Mouse (Mus musculus) mouse embryonic stem cell (cell line): ENCODE data around the gene Cep152.

Experiments
- in situ Hi-C, 2 experiments: fragments of 300-500 bp; cut with MboI; formaldehyde crosslinking; loops; 1 replicate in 1 of 2; 3 replicates in 1 of 2; pipeline ENCODE4 v1.14.3; 2019 to 2020; ENCODE audit warnings: low sequenced_read_pairs in 2 of 2, low pct_unique_long_range_greater_than_20kb in 1 of 2, mixed read lengths in 1 of 2; ENCODE audit not compliant: unreplicated experiment in 1 of 2

The Cep152 gene

DNA sequence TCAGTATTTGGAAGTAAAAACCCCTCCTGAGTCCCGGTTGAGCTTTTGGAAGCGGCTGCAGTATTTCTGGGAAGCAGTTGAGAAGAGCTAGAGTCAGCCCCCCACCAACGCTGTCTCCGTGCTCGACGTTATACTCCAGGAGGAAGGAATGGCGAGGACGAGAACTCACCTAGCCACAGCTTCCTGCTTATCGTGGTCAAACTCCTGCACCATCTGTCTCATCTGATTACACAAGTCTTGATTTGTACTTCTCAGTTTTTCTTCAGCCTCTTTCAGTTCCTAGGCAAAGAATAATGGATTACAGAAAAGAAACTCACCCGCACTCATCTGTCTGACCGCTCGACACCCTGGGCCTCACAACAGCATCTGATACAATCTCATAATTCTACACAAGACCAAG is 35.6 kb downstream of the Cep152 start:
- in situ Hi-C loops = no loop called here

DNA sequence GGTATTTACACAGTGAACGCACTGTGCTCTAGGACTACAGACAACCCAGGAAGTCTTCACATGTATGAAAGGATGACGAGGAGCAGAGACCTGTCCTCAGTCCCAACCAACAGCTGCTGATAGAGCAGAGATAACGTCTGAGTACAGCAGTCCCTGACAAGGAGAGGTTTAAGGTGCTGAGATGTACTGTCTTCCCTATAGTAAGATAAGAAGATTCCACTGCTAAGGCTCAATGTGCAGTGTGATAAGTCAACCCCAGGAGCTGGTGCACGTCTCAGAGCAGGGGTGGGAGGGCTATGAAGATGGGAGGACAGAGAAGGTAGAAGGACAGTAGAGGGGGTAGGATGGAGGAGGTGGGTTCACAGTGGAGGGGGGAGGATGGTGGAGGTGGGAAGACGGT is 43.8 kb downstream of the Cep152 start:
- in situ Hi-C loops = no loop called here

DNA sequence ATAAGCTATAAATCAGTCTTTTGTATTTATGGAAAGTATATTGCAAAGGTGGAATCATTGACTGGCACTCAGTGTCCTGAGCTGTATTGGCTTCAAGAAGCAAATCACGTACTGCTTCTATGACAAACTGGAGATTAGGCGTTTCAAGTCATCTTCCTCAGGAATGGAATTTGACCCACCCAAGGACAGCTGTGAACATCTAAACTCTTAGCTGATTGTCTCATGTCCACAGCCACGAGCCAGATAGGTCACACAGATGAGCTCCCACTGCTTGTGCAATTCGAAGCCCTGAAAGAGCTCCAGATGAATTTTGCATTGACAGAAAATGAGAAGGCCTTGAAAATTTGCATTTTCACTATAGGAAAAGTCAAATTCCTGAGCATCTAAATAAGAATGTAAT is 47.2 kb downstream of the Cep152 start:
- in situ Hi-C loops = no loop called here

DNA sequence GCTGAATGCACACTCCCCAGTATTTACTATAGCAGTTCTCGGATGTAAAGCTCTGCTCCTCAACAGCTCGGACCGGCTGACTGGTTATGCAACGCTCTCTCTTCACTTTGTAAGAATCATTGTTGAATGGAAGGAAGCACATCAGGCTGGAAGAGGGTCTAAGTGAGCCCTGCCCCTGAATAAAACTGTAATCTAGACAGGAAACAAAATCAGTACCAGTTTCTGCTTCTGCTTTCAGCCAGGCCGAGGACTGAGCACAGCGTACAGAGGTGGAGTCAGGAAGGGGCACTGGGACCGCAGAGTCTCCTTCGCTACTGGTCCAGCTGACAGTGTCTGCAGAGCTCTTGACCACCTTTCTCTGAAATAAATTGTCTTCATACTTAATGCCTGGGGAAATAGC is 48.4 kb downstream of the Cep152 start:
- in situ Hi-C loops = no loop called here

DNA sequence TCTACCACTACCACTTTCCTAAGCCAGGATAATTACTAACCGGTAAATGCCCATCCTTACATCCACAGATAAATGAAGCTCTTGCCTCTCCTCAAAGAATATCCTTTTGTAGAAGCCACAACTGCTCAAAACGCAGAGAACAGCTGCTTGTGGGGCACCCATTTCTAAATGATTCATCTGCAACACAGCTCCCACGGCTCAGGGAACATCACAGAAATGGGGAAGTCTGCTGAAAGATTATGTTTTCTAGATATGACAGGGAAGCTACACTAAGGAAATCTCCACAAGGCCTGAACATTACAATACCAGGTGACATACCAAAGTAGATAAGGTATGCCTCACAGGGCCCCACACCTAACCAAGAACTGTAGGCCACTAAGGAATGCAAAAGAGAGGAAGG is 49.1 kb downstream of the Cep152 start:
- in situ Hi-C loops = no loop called here

DNA sequence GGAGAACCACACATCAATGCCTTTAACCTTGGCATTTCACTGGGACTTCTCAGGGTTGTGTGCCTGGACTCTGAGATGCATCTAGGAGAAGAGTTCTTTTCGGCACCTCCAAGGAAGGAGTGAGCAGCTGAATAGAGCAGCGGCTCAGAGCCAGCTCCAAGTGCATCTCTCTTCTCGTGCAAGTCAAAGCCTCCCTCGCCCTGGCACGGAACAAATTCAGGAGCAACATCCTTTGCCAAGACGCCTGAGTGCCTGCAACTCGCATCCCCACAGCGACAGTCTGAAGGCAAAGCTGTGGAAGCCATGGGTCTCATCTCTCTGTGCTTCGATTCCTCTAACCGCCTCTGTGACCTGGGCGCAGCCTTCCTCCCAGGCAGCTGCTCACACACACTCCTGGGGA is 61.0 kb downstream of the Cep152 start:
- in situ Hi-C loops = no loop called here

DNA sequence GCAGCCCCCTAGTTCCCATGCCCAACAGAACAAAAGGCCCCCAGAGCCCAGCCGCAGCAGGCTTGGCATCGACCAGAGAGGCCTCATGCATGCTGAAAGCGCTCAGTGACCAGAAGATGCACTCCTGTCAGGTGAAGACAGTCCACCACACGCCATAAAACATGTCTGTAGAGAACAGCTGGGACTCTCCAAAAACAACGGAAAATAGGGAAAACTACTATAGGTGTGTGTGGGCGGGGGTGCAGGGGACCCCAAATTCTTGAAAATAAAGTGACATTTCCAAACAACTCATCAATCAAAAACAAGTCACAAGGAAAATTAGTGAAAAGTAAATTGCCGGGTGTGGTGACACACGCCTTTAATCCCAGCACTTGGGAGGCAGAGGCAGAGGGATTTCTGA is 62.5 kb downstream of the Cep152 start:
- in situ Hi-C loops = no loop called here

DNA sequence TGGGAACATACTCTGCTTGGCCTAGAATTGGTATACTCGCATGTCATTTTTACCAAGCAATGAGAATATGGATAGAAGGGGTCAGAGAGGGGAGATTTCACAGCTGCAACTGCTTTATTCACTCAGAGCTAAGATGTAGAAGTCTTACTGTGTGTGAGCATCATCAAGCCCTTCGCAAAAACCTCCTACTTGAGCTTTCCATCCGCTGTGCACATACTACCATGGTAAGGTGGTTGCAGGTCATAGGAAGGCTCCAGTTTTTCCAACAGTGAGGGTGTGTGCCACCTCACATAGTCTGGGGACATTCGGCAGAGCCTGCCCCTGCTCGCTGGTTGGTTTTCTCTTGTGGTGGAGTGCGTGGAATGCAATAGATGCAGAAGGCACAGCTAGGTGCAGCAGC is 64.9 kb downstream of the Cep152 start:
- in situ Hi-C loops = no loop called here

DNA sequence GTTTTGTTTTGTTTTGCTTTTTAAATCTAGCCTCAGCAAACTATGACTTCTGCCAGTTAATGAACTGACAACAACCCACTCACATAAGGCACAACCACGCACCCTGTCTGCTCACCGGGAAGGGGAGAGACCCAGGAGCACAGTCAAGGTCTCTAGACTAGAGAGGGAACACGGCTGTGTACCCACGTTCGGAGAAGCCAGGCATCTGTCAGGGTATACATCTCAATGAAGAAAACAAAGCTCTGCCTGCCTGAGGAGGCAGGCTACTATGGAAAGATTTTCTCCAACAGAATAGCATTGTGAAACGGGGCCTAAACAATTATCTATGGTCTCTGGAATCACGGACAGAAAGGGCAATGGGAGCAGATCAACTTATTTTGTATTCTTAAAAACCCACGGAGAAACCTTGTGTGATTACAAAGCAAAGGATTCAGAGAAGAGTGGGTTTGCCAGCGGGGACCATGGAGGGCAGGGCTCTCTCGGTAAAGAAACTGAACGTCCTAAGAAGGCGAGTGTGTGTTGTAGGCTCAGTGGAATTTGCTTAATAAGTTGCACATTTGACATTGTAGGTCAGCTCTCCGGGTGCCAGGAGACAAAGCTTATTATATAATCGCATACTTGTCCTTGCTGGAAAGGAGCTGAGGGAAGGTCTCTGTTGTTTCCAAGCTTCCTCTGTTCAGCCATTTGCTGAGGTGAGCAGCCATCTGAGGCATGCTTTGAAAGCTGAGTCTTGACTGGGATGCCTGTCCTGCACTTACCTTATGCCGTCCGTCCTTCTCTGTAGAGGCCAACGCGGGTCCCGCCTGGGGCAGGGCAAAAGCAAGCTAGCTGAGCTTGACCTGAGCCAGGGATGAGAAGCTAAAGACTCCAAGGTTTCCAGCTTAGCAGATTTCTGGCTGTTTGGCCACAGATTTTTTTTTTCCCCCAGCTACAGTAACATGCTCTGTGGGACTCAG is 66.0 kb downstream of the Cep152 start:
- in situ Hi-C loops = no loop called here

DNA sequence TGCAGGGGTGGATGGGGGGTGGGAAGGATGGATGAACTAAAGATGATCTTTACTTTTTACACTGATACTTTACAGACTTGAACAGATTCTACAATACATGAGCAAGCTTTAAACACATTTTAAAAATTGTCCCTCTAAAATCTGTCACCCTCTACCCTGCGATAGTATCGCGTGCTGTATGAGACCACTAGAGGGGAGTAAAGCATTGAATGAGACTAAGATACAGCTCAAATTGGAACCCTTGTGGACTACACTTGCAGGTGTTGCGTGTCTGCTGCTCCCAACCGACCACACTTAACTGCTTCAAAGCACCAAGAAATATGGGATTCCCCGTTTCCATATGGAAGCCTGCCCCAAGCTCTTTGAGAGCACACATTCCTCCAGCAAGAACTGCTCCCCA is 69.1 kb downstream of the Cep152 start:
- in situ Hi-C loops = no loop called here

DNA sequence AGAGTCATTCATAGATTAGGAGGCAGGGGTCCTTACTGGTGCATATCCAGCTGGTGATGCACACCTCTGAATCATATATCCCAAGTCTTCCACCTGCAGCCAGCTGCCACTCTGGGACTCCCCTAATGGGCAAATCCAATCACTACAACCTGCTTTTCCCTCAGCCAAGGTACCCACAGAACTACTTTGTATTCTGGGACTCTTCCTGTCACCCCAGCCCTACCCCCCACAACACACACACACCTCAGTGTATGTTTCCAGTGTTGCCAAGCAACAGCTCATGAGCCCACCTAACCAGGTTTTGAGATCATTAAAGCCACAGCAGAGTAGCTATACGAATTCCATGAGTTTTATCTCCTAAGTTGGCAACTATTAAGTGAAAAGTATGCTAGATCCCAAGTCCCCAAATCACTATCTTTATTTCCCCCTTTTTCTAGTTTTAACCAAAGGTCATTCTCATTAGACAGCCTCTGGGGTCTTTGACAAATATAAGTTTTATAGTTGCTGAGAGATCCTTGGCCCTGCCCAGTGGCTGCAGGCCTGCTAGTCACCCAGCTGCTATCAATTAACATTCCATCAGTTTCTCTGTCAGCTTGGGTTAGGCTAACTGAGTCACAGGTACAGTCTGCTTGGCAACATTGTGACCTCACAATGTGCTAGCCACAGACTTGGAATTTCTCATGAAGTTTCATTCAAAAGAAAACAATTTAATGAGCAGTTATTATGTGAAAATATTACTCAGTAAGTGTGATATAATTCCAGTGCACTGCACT is 75.9 kb downstream of the Cep152 start:
- in situ Hi-C loops = no loop called here

DNA sequence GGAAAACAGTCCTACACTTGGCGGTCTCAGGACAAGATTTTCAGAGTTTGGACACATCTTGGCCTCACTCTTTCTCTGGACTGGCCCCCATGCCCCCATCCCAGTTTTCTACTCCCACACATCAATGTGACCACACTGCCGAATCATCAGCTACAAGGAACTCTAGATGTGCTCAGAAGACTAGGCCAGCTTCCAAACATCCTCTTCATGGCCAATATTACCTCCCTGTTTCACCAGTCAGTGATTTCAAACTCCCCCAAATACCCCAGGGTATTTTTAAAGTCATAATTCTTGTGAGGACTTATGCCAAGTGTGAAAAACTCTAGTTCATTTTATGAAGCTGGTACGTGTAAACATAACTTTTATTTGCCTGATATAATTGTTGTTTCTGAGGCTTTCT is 79.9 kb downstream of the Cep152 start:
- in situ Hi-C loops = no loop called here

DNA sequence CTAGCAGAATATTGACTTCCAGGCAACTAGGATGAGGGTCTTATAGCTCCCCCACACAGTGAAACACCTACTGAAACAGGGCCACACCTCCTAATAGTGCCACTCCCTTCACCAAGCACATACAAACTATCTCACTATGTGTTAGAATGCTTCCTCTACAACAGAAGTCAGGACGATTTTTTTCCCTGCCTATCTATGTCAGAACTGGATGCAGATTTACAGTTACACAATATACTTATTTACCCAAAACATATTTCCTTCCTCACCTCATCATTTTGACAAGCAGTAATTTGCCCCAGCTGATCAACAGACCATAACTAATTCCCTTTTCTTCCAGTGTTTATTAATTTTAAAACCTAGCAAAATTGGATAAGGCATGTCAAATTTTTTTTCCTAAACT is 81.3 kb downstream of the Cep152 start:
- in situ Hi-C loops = no loop called here

DNA sequence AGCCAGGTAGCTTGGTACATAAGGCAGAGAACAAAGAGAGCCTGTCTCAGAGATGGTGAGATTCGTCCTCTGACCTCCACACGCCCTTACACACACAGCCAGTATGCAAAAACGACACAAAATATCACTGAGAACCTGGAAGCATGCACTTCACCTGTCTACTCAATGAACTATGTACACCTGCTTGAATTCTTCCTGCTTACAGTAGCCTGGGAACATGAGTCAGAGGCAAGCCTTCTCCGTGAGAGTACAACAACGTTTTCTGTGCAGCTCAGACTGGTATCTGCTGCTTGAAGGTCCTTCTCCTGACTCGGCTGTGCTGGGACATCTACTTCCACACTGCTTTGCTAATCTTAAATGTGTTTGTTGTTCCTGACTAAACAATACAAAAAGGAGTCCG is 83.5 kb downstream of the Cep152 start:
- in situ Hi-C loops = no loop called here

DNA sequence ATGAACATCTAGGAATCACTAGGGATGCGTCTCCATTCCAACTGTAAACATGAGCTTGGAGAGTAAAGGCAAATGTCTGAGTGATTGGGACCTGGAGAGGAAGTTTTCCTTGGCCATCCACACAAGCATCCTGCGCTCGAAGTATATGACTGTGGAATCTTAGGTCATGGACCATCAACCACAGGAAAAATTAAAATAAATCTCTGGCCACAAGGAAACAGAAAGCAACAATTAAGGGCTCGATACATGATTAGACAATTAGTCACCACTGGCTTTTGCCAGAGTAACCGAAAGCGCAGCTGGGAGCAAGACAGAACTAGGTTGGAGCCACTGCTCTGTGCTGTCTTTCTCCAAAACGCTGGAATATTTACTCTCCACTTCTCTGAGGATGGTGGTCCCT is 84.3 kb downstream of the Cep152 start:
- in situ Hi-C loops = no loop called here

DNA sequence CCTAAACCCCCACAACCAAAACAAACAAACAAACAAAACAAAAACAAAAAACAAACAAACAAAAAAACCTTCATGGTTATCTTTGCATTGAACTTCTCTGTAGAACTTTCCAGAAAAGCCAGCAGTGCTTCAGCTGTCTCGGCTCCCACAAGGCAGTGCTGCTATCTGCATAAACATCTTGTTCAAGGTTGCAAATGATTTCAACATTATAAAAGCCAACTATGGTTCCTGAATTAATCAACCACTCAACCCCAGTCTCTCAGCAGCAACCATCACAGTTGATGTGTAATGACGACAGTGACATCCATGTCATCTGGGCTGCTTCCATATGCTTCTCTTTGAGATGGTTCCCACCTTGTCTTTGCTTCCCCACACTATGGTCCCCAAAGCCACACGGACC is 85.3 kb downstream of the Cep152 start:
- in situ Hi-C loops = no loop called here

DNA sequence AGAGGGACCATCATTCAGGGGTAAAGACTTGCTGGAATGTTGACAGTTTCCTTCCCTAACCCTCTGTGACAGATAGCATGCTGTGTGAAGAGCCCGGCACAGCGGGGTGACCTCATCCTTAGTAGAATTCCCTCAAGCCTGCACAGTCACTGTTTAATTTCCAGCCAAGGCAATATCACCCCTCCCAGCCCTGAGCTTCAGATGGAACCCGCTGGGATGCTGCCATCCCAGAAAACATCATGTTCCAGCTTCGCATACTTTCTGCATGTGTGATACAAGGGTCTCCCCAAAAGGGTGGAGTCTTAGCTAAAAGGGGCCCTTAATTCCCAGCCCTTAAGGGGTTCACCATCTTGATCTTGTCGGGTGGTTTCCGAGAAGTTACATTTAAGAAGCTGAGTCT is 94.2 kb downstream of the Cep152 start:
- in situ Hi-C loops = no loop called here

DNA sequence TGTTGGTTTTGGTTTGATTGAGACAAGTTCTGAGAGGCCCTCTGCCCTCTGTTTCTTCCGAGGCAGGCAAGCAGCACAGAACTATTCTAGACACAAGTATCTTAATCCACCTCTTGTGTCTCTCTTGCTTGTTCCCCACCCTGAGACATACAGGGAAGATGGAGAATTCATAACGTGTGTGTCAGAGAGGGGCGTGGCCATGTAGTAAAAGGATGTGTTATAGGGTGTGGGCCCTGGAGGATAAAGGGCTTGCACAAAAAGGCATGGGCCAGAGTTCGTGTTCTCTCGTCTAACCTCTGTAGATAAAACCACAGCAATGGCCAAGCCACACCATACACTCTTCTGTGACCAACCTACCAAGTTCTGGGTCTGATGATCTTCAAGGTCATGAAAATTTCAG is 98.3 kb downstream of the Cep152 start:
- in situ Hi-C loops = no loop called here

DNA sequence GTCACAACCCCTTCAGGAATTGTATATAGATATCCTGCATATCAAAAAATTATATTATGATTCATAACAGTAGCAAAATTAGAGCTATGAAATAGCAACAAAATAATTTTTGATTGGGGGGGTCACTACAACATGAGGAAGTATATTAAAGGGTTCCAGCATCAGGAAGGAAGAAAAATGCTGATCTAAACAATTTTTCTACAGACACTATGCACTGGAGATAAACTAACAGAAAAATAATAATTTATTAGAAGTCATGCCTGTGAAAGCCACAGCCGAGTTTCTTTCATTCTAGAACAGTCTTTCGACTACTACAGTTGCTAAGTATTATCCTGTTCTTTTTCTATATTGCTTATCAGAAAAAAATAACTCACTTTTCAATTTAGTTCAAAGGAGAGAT is 99.4 kb downstream of the Cep152 start:
- in situ Hi-C loops = no loop called here

DNA sequence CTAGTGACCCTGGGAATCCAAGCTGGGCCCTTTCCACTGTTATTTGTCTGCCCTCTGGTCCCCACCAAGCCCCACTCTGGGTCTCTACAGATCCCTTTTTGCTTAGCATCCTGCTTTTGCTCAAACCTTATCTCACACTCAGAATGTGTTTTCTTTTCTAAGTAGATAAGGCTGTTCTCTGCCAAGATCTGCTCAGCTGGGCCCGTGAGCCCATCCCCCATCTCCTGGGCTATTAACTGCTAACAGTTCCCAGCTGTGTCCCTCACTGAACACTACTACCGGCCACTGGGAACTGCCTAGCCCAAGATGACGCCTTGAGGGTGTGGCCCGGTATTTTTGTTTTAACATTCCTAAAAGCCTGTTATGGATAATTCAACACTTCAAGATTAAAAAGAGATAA is 108.3 kb downstream of the Cep152 start:
- in situ Hi-C loops = no loop called here
